Mouse (Mus musculus) neural tube, embryonic 15.5 days (tissue): ENCODE measurements at regions not wholly inside any gene's neighbourhood (a gene's known extent, or its start where the extent isn't known, plus 50 kb on each side); places are given as distances from the start of the nearest gene placed in this dataset.
"Not testable (repeated sequence)": the region's sequence is repeated elsewhere in the genome, so short reads cannot be mapped to it uniquely, and the experiment has no call there.

Experiments
- ATAC-seq: fragments of 200-750 bp; cut with Nextera tagmentation; 2 replicates; pipeline ENCODE4 v1.8.0; 2017; ENCODE audit warnings: mild to moderate bottlenecking, moderate TSS enrichment, moderate library complexity; ENCODE audit not compliant: low FRiP score
- H3K27ac ChIP-seq: fragments of 300-500 bp; sonication (generic); replicated peaks from 2 replicates; pipeline ENCODE4 v1.5.1; 2015; ENCODE audit warnings: mild to moderate bottlenecking, inconsistent platforms
- H3K27me3 ChIP-seq: fragments of 300-500 bp; sonication (generic); replicated peaks from 2 replicates; pipeline ENCODE4 v1.6.1; 2015; ENCODE audit warnings: inconsistent platforms
- H3K36me3 ChIP-seq: fragments of 300-500 bp; sonication (generic); 2 replicates; pipeline ENCODE4 v1.6.1; 2015; ENCODE audit warnings: inconsistent platforms
- H3K4me1 ChIP-seq: fragments of 300-500 bp; sonication (generic); 2 replicates; pipeline ENCODE4 v1.6.1; 2015; ENCODE audit warnings: inconsistent platforms
- H3K4me2 ChIP-seq: fragments of 300-500 bp; sonication (generic); 2 replicates; pipeline ENCODE4 v1.6.1; 2015; ENCODE audit warnings: inconsistent platforms, mild to moderate bottlenecking, moderate library complexity
- H3K4me3 ChIP-seq: fragments of 300-500 bp; sonication (generic); replicated peaks from 2 replicates; pipeline ENCODE4 v1.5.1; 2015; ENCODE audit warnings: mild to moderate bottlenecking, inconsistent platforms
- H3K9ac ChIP-seq: fragments of 300-500 bp; sonication (generic); replicated peaks from 2 replicates; pipeline ENCODE4 v1.6.1; 2015; ENCODE audit warnings: mild to moderate bottlenecking, inconsistent platforms
- H3K9me3 ChIP-seq: fragments of 300-500 bp; sonication (generic); replicated peaks from 2 replicates; pipeline ENCODE4 v1.6.1; 2016; ENCODE audit warnings: inconsistent platforms
- WGBS: fragments of 180-500 bp; shearing (Covaris S2); methylation state at CpG from one replicate; pipeline ENCODE4 v1.1.7; 2015; ENCODE audit warnings: mixed read lengths; 5-methylcytosine and 5-hydroxymethylcytosine counted together

DNA sequence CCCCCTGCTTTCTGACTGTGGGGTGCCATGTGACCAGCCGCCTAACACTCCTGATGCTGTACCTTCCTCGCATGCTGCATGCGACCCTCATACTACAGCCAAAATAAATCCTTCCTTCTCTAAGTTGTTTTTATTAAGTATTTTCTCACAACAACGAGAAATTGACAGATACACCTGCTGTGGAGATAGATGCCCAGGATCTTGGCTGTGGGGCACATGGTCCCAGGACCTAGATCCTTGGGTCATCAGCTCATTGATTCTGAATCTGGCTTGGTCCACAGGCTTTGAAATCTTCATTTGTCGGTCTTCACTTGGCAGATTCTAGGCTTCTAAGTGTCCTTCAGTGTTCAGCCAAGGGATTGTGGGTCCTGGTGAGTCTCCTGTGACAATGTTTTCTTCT, 100.4 kb upstream of the Gm5148 start:
- Histone ChIP-seq H3K27me3 (no peaks in the 10 kb centered on the region), H3K9ac (no peak overlapping the region), H3K27ac (no peak overlapping the region), H3K36me3 (no peaks in the 10 kb centered on the region), H3K4me1 (no peaks in the 10 kb centered on the region), H3K4me2 (no peak overlapping the region), H3K9me3 (no peaks in the 10 kb centered on the region), H3K4me3 (no peak overlapping the region)
- 94% methylated on average over 5 of the region's 5 CpGs for WGBS
- no peak for ATAC-seq

- ATAC-seq: no peak
- no peak overlapping the region for H3K4me2 ChIP-seq
- H3K4me1 ChIP-seq: 0 out of 2 replicates have a peak, but pooled peaks cover 3% of the 10 kb centered on the region
- no peak overlapping the region for H3K27ac ChIP-seq
- no peaks in the 10 kb centered on the region for H3K9me3 ChIP-seq
- no peak overlapping the region for H3K9ac ChIP-seq
- H3K27me3 ChIP-seq: no peaks in the 10 kb centered on the region
- WGBS: 89% methylated on average over 3 of the region's 3 CpGs
- no peak overlapping the region for H3K4me3 ChIP-seq
- no peaks in the 10 kb centered on the region for H3K36me3 ChIP-seq
Observed at GRCm38 (mm10) chr3:37819503-37819902, 95.2 kb upstream of the Gm5148 start.

DNA sequence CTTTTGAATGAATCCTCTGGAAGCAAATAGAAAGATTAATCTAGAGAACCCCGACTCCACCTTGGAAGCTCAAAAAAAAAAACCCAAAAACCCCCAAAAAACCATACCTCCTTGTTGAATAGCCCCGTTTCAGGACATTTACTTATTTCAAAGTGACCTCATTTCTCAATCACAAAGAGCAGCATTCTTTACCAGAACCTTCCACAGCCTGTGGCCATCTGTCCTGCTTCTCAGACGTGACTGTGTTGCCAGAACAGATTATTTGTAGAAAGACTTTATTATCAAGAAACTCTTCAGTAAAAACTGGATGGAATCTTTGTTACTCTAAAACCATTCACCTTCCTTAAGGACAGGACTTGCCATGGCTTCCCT, 93.1 kb upstream of the Gm5148 start:
- WGBS: 69% methylated on average over 3 of the region's 3 CpGs
- Histone ChIP-seq H3K27ac (no peak overlapping the region), H3K9ac (no peak overlapping the region)

DNA sequence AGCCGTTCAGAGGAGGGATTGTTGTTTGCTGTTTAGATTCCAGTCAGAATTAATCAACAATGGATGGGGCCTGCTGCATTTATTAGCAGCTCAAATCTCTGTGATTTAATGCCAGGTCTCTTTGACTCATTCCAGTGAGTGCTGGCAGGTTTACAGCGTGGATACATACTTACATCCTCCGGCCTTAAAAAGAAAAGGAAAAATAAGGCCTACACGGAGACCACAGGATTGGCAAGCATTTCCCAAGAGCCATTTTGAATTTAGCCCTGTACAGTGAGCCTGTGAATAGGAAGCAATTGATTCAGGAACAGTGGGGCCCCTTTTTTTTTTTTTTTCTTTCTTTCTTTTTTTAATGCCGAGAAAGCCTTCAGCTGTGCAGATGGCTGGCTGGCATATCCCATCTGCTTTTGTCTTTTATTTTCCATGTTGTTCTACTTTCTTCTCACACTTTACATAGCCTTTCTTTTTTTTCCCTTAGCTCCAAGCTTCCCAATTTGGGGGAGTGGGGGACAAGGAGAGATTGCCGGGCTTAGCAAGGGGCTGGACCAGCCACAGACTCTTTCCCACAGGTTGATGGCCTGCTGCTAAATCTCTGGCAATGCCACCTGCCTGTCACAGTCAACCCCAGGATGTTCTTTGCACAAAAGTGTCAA, 92.6 kb upstream of the Gm5148 start:
- H3K4me1 ChIP-seq: 0 out of 2 replicates have a peak, but pooled peaks cover 3% of the 10 kb centered on the region
- 28% methylated on average over 6 of the region's 6 CpGs for WGBS
- ATAC-seq: no peak
- no peak overlapping the region for H3K27ac ChIP-seq
- no peaks in the 10 kb centered on the region for H3K9me3 ChIP-seq
- no peaks in the 10 kb centered on the region for H3K36me3 ChIP-seq
- H3K4me3 ChIP-seq: no peak overlapping the region
- H3K4me2 ChIP-seq: no peak overlapping the region
- H3K27me3 ChIP-seq: no peaks in the 10 kb centered on the region
- no peak overlapping the region for H3K9ac ChIP-seq

More for the DNA sequence above, 93.1 kb upstream of the Gm5148 start:
- H3K36me3 ChIP-seq: no peaks in the 10 kb centered on the region
- no peak overlapping the region for H3K4me2 ChIP-seq
- H3K4me3 ChIP-seq: no peak overlapping the region
- H3K9me3 ChIP-seq: no peaks in the 10 kb centered on the region
- H3K4me1 ChIP-seq: 0 out of 2 replicates have a peak, but pooled peaks cover 3% of the 10 kb centered on the region
- H3K27me3 ChIP-seq: no peaks in the 10 kb centered on the region
- ATAC-seq: no peak

- Histone ChIP-seq H3K27me3 (no peaks in the 10 kb centered on the region), H3K4me1 (0 out of 2 replicates have a peak, but pooled peaks cover 3% of the 10 kb centered on the region), H3K4me2 (no peak overlapping the region), H3K9ac (no peak overlapping the region), H3K27ac (no peak overlapping the region), H3K4me3 (no peak overlapping the region), H3K9me3 (no peaks in the 10 kb centered on the region), H3K36me3 (no peaks in the 10 kb centered on the region)
- 93% methylated on average over 6 of the region's 6 CpGs for WGBS
- no peak for ATAC-seq
Observed at GRCm38 (mm10) chr3:37815771-37816170, 91.5 kb upstream of the Gm5148 start.

- no peaks in the 10 kb centered on the region for H3K27me3 ChIP-seq
- no peak overlapping the region for H3K9ac ChIP-seq
- 0 out of 2 replicates have a peak, but pooled peaks cover 7% of the 10 kb centered on the region for H3K9me3 ChIP-seq
- H3K4me3 ChIP-seq: no peak overlapping the region
- no peak overlapping the region for H3K27ac ChIP-seq
- ATAC-seq: no peak
- H3K4me2 ChIP-seq: no peak overlapping the region
- H3K4me1 ChIP-seq: 0 out of 2 replicates have a peak, but pooled peaks cover 3% of the 10 kb centered on the region
- 93% methylated on average over 3 of the region's 3 CpGs for WGBS
- no peaks in the 10 kb centered on the region for H3K36me3 ChIP-seq
Observed at GRCm38 (mm10) chr3:37812936-37813335, 88.6 kb upstream of the Gm5148 start.

GRCm38 (mm10) chr3:37811429-37811828, 87.1 kb upstream of the Gm5148 start:
- Histone ChIP-seq H3K4me2 (no peak overlapping the region), H3K36me3 (no peaks in the 10 kb centered on the region), H3K27ac (no peak overlapping the region), H3K9ac (no peak overlapping the region), H3K9me3 (0 out of 2 replicates have a peak, but pooled peaks cover 7% of the 10 kb centered on the region), H3K4me3 (no peak overlapping the region), H3K27me3 (no peaks in the 10 kb centered on the region), H3K4me1 (no peaks in the 10 kb centered on the region)
- WGBS: 70% methylated on average over 2 of the region's 2 CpGs
- ATAC-seq: no peak

GRCm38 (mm10) chr3:37810763-37811162, 86.5 kb upstream of the Gm5148 start:
- Histone ChIP-seq H3K4me3 (no peak overlapping the region), H3K27ac (no peak overlapping the region), H3K9me3 (0 out of 2 replicates have a peak, but pooled peaks cover 7% of the 10 kb centered on the region), H3K4me2 (no peak overlapping the region), H3K36me3 (no peaks in the 10 kb centered on the region), H3K4me1 (no peaks in the 10 kb centered on the region), H3K9ac (no peak overlapping the region), H3K27me3 (no peaks in the 10 kb centered on the region)
- WGBS: 91% methylated on average over 2 of the region's 2 CpGs
- no peak for ATAC-seq

- Histone ChIP-seq H3K4me1 (no peaks in the 10 kb centered on the region), H3K36me3 (no peaks in the 10 kb centered on the region), H3K9me3 (0 out of 2 replicates have a peak, but pooled peaks cover 7% of the 10 kb centered on the region), H3K27ac (no peak overlapping the region), H3K4me2 (no peak overlapping the region), H3K9ac (no peak overlapping the region), H3K4me3 (no peak overlapping the region), H3K27me3 (no peaks in the 10 kb centered on the region)
- ATAC-seq: no peak
- 75% methylated on average over 6 of the region's 6 CpGs for WGBS
Observed at GRCm38 (mm10) chr3:37805805-37806148, 81.5 kb upstream of the Gm5148 start.

DNA sequence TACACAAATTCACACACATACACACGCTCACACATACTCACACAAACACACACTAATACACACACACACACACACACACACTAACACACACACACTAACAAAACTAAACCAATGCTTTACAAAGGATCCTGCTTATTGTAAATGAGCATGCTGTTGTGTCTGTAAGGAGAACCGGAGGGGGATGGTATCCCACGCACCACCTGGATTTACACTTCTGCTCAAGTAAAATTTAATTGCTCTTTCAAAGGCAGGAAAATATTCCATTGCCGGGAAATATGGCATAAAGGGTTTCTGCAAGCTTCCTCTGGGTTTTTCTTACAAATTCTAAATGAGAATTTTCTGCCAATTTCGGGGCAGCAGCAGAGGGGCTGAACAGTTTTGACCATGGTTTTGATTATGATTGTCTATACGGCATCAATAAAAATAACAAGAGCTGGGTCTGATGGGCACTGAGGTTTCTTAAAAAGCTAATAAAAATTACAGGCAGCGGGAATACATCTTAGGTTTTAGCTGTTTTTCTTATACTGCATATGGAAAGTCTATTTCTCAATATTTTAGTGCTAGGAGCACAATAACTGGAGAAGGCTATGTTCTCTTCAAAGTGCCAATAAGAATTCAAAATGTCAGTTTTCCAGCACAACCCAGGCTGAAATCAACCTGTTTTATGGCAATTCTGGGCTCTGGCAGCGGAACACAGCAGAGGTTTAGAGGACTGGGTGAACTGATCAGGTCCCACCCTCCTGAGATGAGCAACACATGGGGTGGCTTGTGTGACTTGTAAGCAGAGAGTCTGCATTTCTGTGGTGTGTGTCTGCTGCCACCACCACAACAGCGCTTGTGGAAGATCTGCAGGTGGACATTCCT, 80.9 kb upstream of the Gm5148 start:
- 0 out of 2 replicates have a peak, but pooled peaks cover 7% of the 10 kb centered on the region for H3K9me3 ChIP-seq
- WGBS: 81% methylated on average over 9 of the region's 9 CpGs
- no peaks in the 10 kb centered on the region for H3K36me3 ChIP-seq
- H3K27me3 ChIP-seq: no peaks in the 10 kb centered on the region
- no peak overlapping the region for H3K9ac ChIP-seq
- H3K4me1 ChIP-seq: no peaks in the 10 kb centered on the region
- H3K4me3 ChIP-seq: no peak overlapping the region
- H3K4me2 ChIP-seq: no peak overlapping the region
- no peak overlapping the region for H3K27ac ChIP-seq
- no peak; the same call in 1 of the 2 replicates for ATAC-seq

DNA sequence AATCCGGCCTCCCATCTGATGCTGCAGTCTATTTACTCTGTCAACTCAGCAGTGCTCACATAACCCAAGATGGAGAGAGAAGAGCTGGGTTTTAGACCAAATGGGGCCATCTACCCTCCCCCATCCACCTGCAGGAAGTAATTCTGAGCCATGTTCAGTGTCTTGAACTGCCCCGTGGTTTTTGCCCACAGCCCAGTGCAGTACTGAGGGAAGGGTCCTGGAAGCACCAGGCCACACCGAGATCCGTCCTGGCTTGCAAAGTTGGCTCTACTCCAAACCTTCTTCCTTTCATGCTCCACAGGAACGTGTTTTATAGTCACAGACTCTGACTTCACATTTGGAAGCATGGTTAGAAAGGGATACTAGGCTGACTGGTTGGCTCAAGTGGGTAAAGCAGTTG, 80.0 kb upstream of the Gm5148 start:
- Histone ChIP-seq H3K27me3 (no peaks in the 10 kb centered on the region), H3K4me1 (no peaks in the 10 kb centered on the region), H3K4me3 (no peak overlapping the region), H3K9ac (no peak overlapping the region), H3K9me3 (0 out of 2 replicates have a peak, but pooled peaks cover 4% of the 10 kb centered on the region), H3K36me3 (no peaks in the 10 kb centered on the region), H3K27ac (no peak overlapping the region), H3K4me2 (no peak overlapping the region)
- no peak for ATAC-seq
- WGBS: 63% methylated on average over 5 of the region's 5 CpGs

DNA sequence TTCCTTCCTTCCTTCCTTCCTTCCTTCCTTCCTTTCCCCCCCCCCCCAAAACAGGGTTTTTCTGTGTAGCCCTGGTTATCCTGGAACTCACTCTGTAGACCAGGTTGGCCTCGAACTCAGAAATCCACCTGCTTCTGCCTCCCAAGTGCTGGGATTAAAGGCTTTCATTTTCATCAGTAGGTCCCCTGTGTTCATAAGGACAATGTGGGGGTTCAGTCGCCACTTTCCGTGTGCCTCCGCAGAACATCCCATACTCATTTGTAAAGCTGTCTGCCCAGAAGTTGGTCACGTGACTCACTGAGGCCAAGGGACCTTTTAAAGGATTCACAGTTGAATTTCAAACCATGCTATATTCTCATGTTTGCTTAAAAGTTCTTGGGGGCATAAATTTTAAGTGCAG, 79.5 kb upstream of the Gm5148 start:
- not testable (repeated sequence) for H3K9ac ChIP-seq, ATAC-seq, H3K4me3 ChIP-seq, H3K4me1 ChIP-seq, H3K27me3 ChIP-seq, H3K27ac ChIP-seq, H3K36me3 ChIP-seq, H3K9me3 ChIP-seq, H3K4me2 ChIP-seq
- 92% methylated on average over 5 of the region's 5 CpGs for WGBS
